Mouse (Mus musculus) adrenal gland, postnatal 14 days (tissue): ENCODE data around the gene Tmem115. TPM values are rescaled to one million over a fixed set of nuclear protein-coding genes. Genes with fewer than 3 reads are reported as not detected.

Source experiments
- DNase-seq: peaks from one replicate; pipeline ENCODE4 v3.0.0; 2021; ENCODE audit warnings: mixed read lengths
- long read RNA-seq, 2 experiments: library from polyadenylated mRNA; stranded (forward); transcript quantifications; one replicate each; pipeline ENCODE4 v2.0.0; 2021
- total RNA-seq: library from RNA; stranded (reverse); gene quantifications from 2 replicates; pipeline ENCODE4 v1.2.3, GENCODE M21; 2021

Gene Tmem115
- total RNA-seq, result 36.1 and 36.9 TPM in 2 replicates
- long read RNA-seq, experiment 1, transcript Tmem115-201 (2 exons, 2,194 nt), result major isoform, 118 of 119 reads
- long read RNA-seq, experiment 1, partial matches to known transcripts, result 1 of 119 reads
- long read RNA-seq, experiment 1, other reads (novel, unspliced or antisense), result 0 of 119 reads
- long read RNA-seq, experiment 2, transcript Tmem115-201 (2 exons, 2,194 nt), result major isoform, 60 of 60 reads
- long read RNA-seq, experiment 2, partial matches to known transcripts, result 0 of 60 reads
- long read RNA-seq, experiment 2, other reads (novel, unspliced or antisense), result 0 of 60 reads

DNA sequence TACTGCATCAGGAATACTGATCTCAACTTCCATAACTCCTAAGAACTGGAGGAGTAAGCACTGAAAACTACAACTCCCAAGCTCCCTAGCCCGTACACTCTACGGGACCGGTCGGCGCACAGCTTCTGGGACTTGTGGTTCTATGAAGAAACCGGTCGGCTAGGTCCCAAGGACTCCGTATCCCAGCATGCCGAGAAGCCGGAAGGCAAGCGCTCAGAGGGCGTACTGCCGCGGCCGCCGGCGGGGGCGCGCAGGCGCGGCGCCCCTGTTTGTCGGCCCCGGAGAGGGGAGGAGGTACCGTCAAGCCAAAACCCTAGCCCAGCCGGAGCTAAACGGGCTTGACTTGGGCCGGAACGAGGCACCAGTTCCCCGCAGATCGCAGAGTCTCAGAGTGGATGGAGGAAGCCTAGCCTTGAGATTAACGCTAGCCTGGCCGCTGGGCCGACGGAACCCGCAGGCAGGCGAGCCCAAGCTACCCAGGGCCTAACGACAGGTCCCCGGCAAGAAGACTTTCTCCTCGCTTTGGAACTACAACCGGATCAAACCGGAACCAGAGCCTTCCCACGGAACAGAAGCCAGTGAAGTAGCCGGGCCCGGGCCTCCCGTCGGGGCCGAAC, at the start of gene Tmem115:
TSS of gene Tmem115 (plus strand) at position 155 of the 617 bp plus-strand sequence.
- DNase-seq, result peak; percentile 95

DNA sequence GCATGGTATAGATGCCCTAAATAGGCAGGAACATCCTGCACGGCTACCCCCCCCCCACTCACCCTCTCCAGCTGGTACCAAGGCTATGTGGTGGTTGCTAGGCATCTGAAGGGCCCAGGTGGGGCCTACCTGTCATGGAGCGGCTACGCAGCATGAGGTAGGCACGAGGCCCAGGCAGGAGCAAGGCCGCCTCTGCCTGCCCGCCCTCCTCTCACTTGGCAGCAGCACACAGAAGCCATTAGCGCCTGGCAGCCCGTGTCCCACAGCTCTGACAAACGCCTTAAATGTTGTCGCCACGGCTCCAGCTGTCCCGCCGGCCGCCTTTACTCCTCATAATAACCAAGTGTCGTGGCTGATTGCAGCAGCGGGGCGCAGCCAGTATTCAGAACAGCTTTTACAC, 49.4 kb upstream of the Tmem115 start:
- no peak for DNase-seq

DNA sequence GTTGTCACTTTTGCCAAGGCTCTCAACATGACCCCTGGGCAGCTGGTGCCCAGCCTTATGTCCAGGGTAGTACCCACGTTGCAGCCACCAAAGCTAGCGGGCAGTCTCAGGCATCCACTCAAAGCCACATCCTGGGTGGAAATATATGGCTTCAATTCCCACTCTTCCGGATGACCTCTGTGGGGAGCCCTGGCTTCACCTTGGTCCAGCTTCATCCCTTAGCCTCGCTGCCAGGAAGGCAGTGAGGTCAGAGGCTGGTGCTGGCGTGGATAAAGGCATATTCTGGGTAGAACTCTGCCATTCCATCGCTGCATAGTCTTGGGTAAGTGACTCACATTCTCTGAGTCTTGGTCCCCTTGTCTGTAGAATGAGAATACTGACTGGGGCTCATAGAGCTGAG, 49.0 kb upstream of the Tmem115 start:
- DNase-seq, result no peak

DNA sequence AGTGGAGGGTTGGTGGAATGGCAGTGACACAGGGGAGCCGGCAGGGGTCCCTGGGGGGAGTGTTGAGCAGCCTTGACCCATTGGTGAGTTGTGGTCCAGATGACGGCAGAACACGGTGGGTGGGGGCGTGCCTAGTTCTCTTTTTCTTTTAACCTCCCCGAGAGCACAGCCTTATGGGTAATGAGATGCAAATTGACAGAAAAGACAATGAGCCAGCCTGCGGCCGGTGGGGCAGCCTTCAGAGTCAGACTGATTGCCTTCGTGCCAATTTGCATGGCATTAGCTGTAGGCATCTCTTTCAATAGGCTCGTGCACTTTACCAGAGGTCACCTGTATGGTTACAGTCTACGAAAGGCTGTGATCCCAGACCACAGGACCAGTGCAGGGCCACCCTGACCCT, 47.7 kb upstream of the Tmem115 start:
- DNase-seq, result no peak

DNA sequence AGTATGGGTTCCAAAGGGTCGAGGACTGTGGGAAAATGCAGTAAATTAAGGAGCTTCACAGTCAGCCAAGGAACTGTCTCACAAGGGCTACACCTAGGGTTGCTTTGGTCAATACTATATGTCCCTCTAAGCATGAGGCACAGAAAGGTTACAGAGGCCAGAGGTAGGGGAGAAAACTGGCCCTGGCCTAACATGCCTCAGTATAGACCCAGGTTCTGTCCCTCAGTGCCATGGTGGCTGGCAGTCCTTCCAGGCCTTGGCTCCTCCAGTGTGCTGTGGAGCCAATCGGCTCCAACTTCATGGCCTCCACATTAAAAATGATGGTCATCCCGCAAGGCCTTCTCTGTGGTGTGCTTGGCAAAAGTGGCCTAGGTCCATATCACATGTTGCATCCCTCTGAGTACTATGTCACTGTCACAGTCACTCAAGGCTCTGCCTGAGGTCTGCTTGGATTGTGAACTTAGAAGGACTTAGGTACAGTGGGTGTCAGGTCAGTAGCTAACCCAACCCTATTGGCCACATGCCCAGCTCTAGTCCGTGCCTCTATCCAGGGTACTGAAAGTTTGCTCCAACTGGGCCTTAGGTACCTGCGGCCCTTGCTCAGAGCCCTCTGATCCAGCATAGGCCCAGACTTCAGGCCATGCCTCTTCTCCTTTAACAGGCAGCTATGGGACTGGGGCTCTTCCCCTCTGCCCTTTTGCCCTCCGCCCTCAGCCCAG, 47.1 kb upstream of the Tmem115 start:
- peak; percentile 74 for DNase-seq

DNA sequence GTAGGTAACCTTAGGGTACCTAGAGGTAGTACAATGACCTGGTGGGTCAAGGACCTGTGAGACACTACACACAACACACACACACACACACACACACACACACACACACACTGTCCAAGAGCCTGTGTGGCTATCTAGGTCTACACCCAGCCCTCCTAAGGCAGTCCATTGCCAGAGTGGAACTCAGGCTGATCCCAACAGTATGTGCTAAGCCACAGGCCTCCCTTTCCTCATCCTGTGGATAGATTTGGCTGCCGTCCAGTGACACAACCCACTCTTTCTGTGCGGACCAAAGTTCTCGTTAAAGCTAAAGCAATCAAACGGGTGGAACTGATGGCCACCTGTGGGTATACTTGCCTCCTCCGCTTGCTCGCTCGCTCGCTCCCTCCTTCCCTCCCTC, 43.6 kb upstream of the Tmem115 start:
- no peak for DNase-seq

DNA sequence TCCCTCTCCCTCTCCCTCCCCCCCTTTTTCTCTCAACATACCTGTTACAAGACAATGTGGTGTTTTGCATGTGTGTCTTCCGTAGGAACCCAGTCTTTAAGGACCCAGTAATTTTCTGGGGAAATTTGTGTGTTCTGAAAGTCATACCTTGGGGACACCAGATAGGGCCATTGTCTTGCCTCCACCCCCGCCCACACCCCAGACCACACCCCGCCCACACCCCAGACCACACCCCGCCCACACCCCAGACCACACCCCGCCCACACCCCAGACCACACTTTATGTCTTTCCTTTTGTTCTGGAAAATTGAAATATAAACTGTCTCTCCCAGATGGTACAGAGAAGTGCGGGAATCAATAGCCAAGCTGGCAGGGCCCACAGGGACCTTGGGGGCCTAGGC, 43.1 kb upstream of the Tmem115 start:
- DNase-seq, result no peak

DNA sequence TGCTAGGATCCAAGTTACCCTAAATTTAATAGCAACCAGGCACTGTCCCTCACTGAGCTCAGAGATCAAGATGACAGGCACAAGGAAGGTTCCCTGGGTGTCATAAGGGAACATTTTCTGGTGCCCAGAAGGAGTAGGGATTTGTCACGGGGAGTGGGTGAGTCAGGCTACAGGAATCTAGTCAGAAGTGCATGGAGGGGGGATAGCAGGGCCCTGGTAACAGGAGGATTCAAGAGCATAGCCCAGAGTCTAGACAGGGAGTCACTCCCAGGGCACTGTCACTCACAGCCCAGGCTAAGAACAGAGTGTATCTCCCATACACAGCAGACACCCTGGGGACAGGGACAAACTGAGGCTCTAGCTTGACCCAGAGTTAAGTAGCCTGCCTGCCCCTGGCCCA, 40.2 kb upstream of the Tmem115 start:
- no peak for DNase-seq

DNA sequence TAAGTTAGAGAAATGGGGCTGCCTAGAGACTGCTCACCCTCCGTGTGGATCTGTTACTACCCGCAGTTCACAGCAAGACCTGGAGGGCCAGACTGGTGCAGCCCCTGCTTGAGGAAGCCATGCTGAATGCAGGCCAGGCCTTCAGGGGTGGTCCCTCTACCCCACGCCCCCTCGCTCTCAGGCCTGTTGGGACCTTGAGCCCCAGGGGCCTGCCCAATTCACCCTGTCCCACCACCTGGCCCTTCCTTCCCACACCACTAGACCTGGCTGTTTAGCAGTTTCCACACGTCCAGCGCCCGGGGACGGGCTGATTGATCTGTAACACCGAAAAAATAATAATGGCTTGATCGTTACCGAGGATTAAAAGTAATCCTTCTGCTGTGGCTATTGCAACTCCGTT, 39.5 kb upstream of the Tmem115 start:
- DNase-seq, result no peak

DNA sequence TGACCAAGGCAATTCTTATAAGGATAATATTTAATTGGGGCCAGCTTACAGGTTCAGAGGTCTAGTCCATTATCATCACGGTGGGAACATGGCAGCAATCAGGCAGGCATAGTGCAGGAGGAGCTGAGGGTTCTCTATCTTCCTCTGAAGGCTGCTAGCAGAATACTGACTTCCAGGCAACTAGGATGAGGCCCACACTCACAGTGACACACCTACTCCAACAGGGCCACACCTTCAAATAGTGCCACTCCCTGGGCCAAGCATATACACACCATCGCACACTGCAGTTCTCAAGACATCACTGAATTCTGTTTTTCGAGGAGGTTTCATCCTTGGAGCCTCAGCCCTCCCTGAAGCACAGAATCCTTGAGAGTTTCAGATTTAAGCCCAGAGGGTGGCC, 37.4 kb upstream of the Tmem115 start:
- DNase-seq, result no peak

DNA sequence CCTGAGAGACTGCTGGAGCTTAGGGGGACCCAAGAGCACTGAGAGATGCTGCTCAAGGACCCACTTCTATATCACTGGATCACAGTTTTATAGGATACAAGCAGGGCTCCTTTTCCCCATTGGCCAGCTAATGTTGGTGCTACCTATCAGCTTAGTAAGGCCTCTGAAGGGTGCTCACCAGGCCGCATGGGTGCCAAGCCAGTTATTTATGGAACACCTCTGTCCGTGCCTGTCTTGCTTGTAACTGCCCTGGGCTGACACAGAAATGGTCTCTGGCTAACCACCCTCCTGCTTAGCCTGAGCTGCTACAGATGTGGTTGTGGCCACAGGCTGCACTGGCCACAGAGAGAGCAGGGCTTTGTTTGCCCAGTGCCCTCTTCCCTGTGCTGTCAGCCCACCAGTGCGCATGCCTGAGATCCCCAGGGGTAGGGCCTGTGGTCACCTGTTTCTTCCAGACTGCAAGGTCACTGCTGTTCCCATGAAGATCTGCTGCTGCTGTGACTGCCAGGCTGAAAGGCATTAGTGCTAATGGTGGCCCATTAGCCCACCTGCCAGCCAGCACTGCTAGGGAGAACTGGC, 32.9 kb upstream of the Tmem115 start:
- DNase-seq, result no peak

DNA sequence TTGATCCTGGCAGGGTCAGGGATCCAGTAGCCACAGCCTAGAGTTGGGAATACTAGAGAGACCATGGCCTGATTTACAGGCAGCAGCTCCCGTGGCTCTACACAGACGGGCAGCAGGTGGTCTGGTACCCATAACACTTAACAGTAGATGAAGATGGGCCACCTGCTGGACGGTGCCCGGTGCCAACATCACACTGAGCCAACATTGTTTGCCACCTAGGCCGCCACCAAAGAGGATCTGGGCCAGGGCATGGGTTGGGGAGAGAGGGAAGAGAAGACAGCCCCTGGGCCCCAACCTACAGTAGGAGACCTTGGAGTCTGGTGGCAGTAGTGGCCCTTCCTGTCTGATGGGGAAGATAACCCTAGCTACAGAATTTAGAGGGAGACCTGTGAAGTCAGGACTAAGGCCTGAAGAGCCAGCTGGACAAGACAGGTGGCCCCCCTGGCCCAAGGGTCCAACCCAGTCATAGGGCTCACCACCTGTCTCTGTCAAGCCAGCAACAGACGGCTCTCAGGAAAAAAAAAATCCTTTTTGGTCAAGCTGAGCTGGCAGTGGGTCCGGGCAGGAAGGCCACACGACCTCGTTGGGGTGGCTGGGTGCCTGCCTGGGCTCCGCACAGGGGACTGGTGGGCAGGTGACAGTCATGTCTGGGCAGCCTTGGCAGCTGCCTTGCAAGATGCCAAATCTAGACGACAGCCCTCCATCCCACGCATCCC, 31.5 kb upstream of the Tmem115 start:
- DNase-seq, result no peak

DNA sequence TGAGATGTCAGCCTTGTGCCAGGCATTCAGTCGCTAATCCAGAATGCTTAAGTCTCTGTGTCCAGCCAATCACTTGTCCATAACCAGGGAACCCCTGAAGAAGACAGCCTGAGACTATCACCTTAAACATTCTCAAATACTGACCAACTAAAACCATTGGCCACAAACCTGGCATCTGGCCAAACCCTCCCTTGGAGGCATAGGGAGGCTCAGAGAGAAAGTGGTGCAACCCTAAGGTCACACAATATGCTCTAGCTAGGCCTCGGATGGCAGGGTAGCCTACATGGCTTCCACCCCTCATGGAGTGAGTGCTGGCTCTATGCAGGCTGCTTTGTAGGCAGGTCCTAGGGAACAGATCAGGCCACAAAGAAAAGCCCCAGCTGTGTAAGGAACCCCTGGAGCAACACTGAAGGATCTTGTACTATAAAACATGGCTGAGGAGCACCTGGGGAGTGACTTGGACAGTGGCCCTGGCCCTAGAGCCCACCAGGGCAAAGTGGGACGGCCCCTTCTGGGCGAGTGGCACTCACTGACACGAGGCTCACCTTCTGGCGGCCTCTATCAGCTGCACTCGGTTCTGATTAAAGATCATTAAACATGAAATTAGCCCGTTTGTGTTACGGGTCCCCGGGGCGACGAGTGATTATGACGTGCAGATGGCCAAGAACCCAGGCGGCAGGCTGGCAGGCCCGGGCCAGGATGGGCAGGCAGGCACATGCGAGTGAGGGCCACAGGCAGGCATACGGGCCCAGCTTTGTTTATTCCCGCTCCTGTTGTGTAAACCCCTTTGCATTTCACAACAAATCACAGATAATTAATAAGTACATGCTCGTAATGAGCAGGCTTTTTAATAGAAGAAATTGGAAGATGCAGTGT, 28.8 kb upstream of the Tmem115 start:
- DNase-seq, result peak; percentile 31

DNA sequence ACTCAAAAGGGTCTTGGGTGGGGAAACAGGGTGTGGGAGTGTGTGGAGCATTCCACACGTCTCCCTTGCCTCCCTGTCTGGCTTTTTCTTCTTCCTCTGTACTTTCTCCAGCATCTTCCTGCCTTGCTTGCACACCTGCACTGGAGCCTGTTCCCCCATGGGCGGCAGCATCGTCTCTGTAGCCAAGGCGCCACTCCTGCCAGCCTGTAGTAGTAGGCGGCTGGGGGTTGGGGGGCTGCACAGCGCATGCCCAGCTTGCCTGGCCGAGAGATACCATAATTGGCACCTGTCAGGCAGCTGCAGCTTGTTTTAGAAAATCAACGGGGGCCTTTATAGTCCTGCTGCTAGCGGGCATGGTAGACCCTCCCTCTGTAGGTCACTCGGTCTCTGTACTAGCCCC, 25.5 kb upstream of the Tmem115 start:
- DNase-seq, result no peak

DNA sequence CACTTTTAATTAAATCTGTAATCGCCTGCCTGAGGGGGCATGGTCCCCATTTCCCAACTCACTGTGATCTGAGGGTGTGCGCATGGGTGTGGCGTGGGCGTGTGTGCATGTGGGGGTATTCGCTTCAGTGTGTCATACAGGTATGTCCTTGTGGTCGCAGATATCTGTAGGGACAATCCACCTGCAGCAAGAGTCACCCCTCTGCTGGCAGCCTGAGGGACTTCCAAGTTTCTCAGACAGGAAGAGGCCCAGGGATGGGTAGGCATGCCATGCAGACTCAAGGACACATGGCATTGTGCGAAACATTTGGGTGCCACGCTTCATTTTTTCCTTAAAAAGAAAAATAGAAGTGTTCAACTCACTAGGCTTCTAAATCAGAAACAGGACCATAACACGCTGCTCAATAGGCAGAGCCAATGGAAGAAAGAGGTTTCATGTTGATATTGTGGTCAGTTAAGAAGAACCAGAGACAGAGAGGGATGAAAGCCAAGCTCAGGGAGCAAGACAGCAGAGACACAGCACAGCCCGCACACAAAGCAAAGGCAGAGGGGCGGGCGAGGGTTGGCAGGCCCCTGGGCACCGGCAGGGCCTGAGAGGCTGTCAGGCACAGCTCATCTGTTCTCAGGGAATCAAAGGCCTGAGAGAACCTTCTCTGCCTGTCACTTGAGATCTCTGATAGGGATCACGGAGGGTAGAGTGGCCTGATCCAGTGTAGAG, 23.2 kb upstream of the Tmem115 start:
- DNase-seq, result no peak

DNA sequence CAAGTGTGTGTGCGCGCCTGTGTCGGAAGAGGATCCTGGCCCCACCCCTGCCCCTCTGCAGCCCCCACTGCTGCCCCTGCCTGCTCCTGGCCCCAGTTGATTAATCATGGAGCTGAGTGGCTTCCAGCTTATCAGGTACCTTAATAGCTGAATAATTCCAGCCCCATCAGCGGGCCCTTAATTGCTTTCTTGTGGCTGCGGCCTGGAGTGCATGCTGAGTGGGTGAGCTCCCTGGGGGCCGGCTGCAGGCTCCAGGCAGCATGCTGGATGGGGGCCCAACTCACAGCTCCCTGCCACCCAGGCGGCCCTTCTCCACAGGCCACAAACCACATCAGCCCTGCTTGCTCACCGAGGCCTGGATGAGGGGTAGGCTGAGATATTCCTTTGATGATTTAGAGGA, 22.3 kb upstream of the Tmem115 start:
- no peak for DNase-seq

DNA sequence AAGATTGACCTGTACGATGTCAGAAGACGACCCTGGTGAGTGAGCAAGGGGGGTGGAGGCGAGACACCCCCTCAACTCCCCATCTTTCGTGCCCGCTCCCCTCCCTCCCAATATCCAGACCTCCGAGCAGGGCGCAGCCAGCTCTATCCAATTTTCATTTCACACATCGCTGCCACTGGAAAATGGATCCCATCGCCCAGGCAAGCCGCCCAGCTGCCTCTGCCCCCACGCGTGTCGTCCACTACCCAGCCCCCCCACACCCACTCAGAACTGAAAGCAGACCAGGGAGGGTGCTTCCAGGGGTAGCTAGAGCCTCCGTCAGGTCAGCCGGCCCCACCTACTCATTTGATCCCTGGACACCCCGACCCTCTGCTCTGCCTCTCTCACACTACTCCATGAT, 21.4 kb upstream of the Tmem115 start:
- no peak for DNase-seq

DNA sequence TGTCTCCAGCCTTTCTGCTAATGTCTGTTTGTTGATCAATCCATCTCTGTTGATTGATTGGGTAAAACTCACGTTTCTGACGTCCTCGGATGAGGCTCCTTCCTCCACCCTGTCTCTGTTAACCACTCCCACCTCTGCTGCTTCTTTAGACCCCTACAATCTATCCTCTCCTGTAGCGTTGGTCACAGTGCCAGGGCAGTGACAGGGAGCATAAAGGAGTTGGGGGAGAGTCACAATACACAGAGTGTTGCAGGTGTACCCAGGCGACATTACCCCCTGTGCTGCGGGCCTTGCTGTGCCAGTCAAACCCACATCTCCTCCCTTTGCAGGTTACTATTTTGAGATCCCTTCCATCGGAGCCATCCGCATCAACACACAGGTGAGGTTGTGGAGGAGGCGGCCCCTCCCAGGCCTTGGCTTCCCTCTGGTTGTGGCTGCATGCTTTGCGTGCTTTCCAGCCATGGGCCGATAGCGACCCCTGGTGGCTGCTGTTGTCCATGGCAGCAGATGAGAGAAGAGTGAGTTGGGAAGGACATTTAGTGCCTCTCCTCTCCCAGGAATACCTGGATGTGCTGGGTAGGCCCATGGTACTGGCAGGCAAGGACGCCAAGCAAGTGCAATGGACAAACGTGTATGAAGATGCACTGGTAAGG, 19.3 kb upstream of the Tmem115 start:
- peak; percentile 90 for DNase-seq

DNA sequence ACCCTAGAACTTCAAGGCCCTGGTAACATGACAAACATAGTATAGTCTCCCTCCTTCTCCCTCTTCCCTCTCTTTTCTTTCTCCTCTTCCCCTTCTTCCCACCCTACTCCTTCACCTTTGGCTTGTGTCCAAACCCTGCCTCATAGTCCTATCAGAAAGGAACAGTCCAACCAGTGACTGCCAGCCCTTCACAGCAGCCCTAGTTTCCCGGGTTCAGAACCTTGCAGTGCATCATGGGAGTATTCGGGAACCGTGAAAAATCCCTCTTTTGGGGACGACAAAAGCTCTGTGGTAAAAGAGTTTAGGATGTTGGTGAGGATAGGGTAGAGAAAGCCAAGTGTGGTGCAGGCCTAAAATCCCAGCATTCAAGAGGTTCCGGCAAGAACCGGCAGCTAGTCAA, 13.4 kb upstream of the Tmem115 start:
- no peak for DNase-seq

DNA sequence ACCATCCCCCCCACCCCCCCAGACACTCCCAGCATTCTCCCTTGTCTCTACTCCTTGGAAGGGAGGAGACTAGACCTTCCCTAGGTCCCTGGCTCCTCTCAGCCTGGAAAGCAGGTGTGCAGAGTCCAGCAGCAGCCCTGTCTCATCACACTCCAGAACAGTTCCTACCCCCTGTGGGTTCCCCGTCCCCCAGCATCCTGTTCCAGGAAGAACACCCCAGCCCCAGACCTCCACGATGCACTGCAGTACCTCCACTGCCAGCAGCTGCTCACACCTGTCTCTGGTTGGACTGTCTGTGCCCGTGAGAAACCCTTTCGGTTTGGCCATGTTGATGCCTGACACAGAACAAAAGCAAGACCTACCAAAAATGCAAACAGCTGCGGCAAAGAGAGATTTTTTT, 12.6 kb upstream of the Tmem115 start:
- DNase-seq, result no peak
